Mouse (Mus musculus) heart, adult 2 months (tissue): ENCODE data around the gene Dnajc13.

Experiments used
- CTCF ChIP-seq: fragments of 200-600 bp; IDR thresholded peaks from 2 replicates; pipeline ENCODE4 v1.8.1; 2022; ENCODE audit warnings: antibody characterized with exemption, mild to moderate bottlenecking, moderate library complexity
- EP300 ChIP-seq: fragments of 200-500 bp; IDR thresholded peaks from 2 replicates; pipeline ENCODE4 v1.6.1; 2011; ENCODE audit warnings: low read depth, low read length, control low read depth; ENCODE audit not compliant: insufficient read depth
- POLR2A ChIP-seq: fragments of 200-500 bp; IDR thresholded peaks from 2 replicates; pipeline ENCODE4 v1.6.1; 2011; ENCODE audit warnings: mild to moderate bottlenecking, low read depth, low read length, control low read depth; ENCODE audit not compliant: insufficient read depth

DNA sequence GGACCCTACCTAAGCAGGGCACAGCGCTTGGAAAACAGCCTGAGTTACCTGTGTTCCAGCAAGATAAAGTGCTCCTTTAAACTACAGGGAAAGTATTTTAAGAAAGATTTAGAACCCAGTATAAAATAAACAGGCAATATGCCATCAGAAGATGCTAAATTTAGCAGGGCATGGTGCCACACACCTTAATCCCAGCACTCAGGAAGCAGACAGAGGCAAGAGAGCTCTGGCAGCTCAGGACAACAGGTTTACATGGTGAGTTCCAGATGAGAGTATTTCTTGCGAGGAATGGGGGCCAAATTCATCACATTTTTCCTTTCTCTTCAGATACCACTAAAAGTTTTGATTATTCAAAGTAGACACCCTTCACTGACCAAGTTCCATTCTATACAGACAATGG, 68.8 kb downstream of the Dnajc13 start:
- TF ChIP-seq CTCF: no peak
- no peak for TF ChIP-seq POLR2A
- TF ChIP-seq EP300: no peak
